In genomic region chr14:12530554-12530953, GRCm38 (mm10) we compare ENCODE assay signal across 14 mouse cellular contexts.
DNase-seq lines count a peak whose midpoint lies in the region; ATAC-seq lines count a peak whose summit lies in the region.
"Had no signal": no experiment of that assay in that cellular context is flagged by ENCODE, and none has a peak within 500 bp of the region (broad histone marks: within the 10 kb centered on the region; RNA-seq: fewer than 3 reads in every experiment).

No protein-coding gene starts in this region.

- peaks cover 2% of the 10 kb centered on the region; the same call in 1 of the 2 replicates for H3K4me1 ChIP-seq in midbrain, embryonic 11.5 days (ENCODE audit: control insufficient read depth, insufficient read depth, low read length)
- no peaks in the 10 kb centered on the region for H3K4me1 ChIP-seq in midbrain, embryonic 14.5 days (ENCODE audit: control insufficient read depth, insufficient read depth, low read length)
- peaks cover 11% of the 10 kb centered on the region for H3K4me1 ChIP-seq in forebrain, embryonic 16.5 days (replicated peaks; ENCODE audit: control insufficient read depth, insufficient read depth, low read length)
- peaks cover 6% of the 10 kb centered on the region; the same call in 1 of the 2 replicates for H3K4me1 ChIP-seq in neural tube, embryonic 13.5 days (replicated peaks)
- H3K4me1 ChIP-seq: heart, embryonic 13.5 days had no signal

- H3K9ac ChIP-seq in midbrain, embryonic 11.5 days (ENCODE audit: low read length) = no peak overlapping the region
- H3K9ac ChIP-seq in midbrain, embryonic 14.5 days (replicated peaks; ENCODE audit: low read length) = no peak overlapping the region
- no peak overlapping the region for H3K9ac ChIP-seq in forebrain, embryonic 16.5 days (replicated peaks; ENCODE audit: low read depth, low read length)
- no peak overlapping the region for H3K9ac ChIP-seq in neural tube, embryonic 13.5 days
- H3K9ac ChIP-seq: heart, embryonic 13.5 days had no signal

- no peak overlapping the region for H3K4me2 ChIP-seq in midbrain, embryonic 11.5 days
- no peak overlapping the region for H3K4me2 ChIP-seq in midbrain, embryonic 14.5 days (ENCODE audit: low read length)
- no peak overlapping the region; the same call in 1 of the 2 replicates for H3K4me2 ChIP-seq in forebrain, embryonic 16.5 days (ENCODE audit: low read length)
- H3K4me2 ChIP-seq in neural tube, embryonic 13.5 days = no peak overlapping the region

- H3K4me3 ChIP-seq in midbrain, embryonic 11.5 days (ENCODE audit: low read depth, low read length) = no peak overlapping the region
- no peak overlapping the region for H3K4me3 ChIP-seq in midbrain, embryonic 14.5 days (replicated peaks; ENCODE audit: low read depth, low read length)
- H3K4me3 ChIP-seq in forebrain, embryonic 16.5 days (replicated peaks; ENCODE audit: low read length) = no peak overlapping the region
- H3K4me3 ChIP-seq in neural tube, embryonic 13.5 days = no peak overlapping the region
- H3K4me3 ChIP-seq: heart, embryonic 13.5 days had no signal

- intact Hi-C loops in left cerebral cortex, postnatal 14 days (cut with DNase I) = loop anchor here (2.0 to 5.0 kb wide), 4 partner anchors 93 to 378 kb away; no protein-coding TSS in a partner anchor

- H3K27ac ChIP-seq in midbrain, embryonic 11.5 days (ENCODE audit: low read depth, low read length) = no peak overlapping the region
- no peak overlapping the region for H3K27ac ChIP-seq in midbrain, embryonic 14.5 days (replicated peaks; ENCODE audit: low read depth, low read length)
- no peak overlapping the region for H3K27ac ChIP-seq in forebrain, embryonic 16.5 days (ENCODE audit: low read length)
- no peak overlapping the region for H3K27ac ChIP-seq in neural tube, embryonic 13.5 days (replicated peaks)
- H3K27ac ChIP-seq: heart, embryonic 13.5 days; kidney, postnatal 0 days; stomach, postnatal 0 days had no signal

- H3K27me3 ChIP-seq in midbrain, embryonic 11.5 days (ENCODE audit: control insufficient read depth, insufficient read depth, low read length) = peaks cover 3% of the 10 kb centered on the region
- 0 out of 2 replicates have a peak, but pooled peaks cover 9% of the 10 kb centered on the region for H3K27me3 ChIP-seq in midbrain, embryonic 14.5 days (ENCODE audit: control insufficient read depth, insufficient read depth, low read length)
- no peaks in the 10 kb centered on the region for H3K27me3 ChIP-seq in forebrain, embryonic 16.5 days (replicated peaks; ENCODE audit: control insufficient read depth, insufficient read depth, low read length)
- H3K27me3 ChIP-seq in neural tube, embryonic 13.5 days = peaks cover 10% of the 10 kb centered on the region

- H3K9me3 ChIP-seq in midbrain, embryonic 11.5 days (ENCODE audit: control insufficient read depth, low read length) = no peaks in the 10 kb centered on the region
- H3K9me3 ChIP-seq in midbrain, embryonic 14.5 days (ENCODE audit: control insufficient read depth, low read length) = no peaks in the 10 kb centered on the region
- H3K9me3 ChIP-seq in forebrain, embryonic 16.5 days (ENCODE audit: control insufficient read depth, low read length) = no peaks in the 10 kb centered on the region
- H3K9me3 ChIP-seq in neural tube, embryonic 13.5 days = no peaks in the 10 kb centered on the region
- H3K9me3 ChIP-seq: heart, embryonic 13.5 days had no signal

- DNase-seq in frontal cortex, postnatal 36 days (ENCODE audit: low spot score in 2 of 2) = no peak
- DNase-seq in midbrain, embryonic 11.5 days (ENCODE audit: low spot score, missing footprints) = no peak
- DNase-seq in midbrain, embryonic 14.5 days = no peak
- DNase-seq in lung, postnatal 4 days = no peak
- no peak for DNase-seq in left cerebral cortex, postnatal 14 days (ENCODE audit: low spot score in 2 of 2)
- DNase-seq: B cell, adult 2 months; thymus, postnatal 14 days had no signal

- no peaks in the 10 kb centered on the region for H3K36me3 ChIP-seq in midbrain, embryonic 11.5 days (ENCODE audit: control insufficient read depth, insufficient read depth, low read length)
- peaks cover 18% of the 10 kb centered on the region for H3K36me3 ChIP-seq in midbrain, embryonic 14.5 days (ENCODE audit: control insufficient read depth, insufficient read depth, low read length)
- no peaks in the 10 kb centered on the region for H3K36me3 ChIP-seq in forebrain, embryonic 16.5 days (ENCODE audit: control insufficient read depth, insufficient read depth)
- H3K36me3 ChIP-seq in neural tube, embryonic 13.5 days = peaks cover 31% of the 10 kb centered on the region; the same call in 1 of the 2 replicates
- H3K36me3 ChIP-seq: heart, embryonic 13.5 days had no signal

- ATAC-seq in frontal cortex, adult (ENCODE audit: low TSS enrichment) = peak; percentile 5; the same call in 1 of the 2 replicates
- ATAC-seq in midbrain, embryonic 11.5 days (ENCODE audit: low FRiP score) = 0 out of 2 replicates have a peak, but pooled peaks have one; percentile 26
- no peak for ATAC-seq in midbrain, embryonic 14.5 days (ENCODE audit: low FRiP score, low TSS enrichment)
- ATAC-seq in forebrain, embryonic 16.5 days = peak; percentile 43
- ATAC-seq in neural tube, embryonic 13.5 days (ENCODE audit: low read depth) = peak; percentile 44
- ATAC-seq: lung, postnatal 0 days had no signal

- 64% methylated on average over 3 of the region's 3 CpGs for WGBS in midbrain, embryonic 11.5 days
- 60% methylated on average over 3 of the region's 3 CpGs for WGBS in midbrain, embryonic 14.5 days
- WGBS in forebrain, embryonic 16.5 days = 62% methylated on average over 3 of the region's 3 CpGs
- 54% methylated on average over 3 of the region's 3 CpGs for WGBS in neural tube, embryonic 13.5 days
